Mouse (Mus musculus): ENCODE data around the gene Unc13c.

- TF ChIP-seq GATA1 (IDR thresholded peaks at IDR 0.05; ENCODE audit: low read length) (no peak), TAL1 (IDR thresholded peaks at IDR 0.05; ENCODE audit: low read length) (no peak)
Measured at GRCm38 (mm10) chr9:73671656-73672212, 297.0 kb downstream of the Unc13c start.

Data from erythroblast, embryonic 14.5 days (primary cell).